Mouse (Mus musculus) heart, adult 2 months (tissue): ENCODE results near the gene Atp2b2.

Experiments used
- CTCF ChIP-seq: fragments of 200-600 bp; IDR thresholded peaks from 2 replicates; pipeline ENCODE4 v1.8.1; 2022; ENCODE audit warnings: antibody characterized with exemption, mild to moderate bottlenecking, moderate library complexity
- EP300 ChIP-seq: fragments of 200-500 bp; IDR thresholded peaks from 2 replicates; pipeline ENCODE4 v1.6.1; 2011; ENCODE audit warnings: low read depth, low read length, control low read depth; ENCODE audit not compliant: insufficient read depth
- POLR2A ChIP-seq: fragments of 200-500 bp; IDR thresholded peaks from 2 replicates; pipeline ENCODE4 v1.6.1; 2011; ENCODE audit warnings: mild to moderate bottlenecking, low read depth, low read length, control low read depth; ENCODE audit not compliant: insufficient read depth

- TF ChIP-seq EP300, result no peak
- TF ChIP-seq CTCF, result peak; percentile 72
- TF ChIP-seq POLR2A, result no peak
Measured at GRCm38 (mm10) chr6:114076560-114076959, 34.1 kb upstream of the Atp2b2 start.
